ENCODE assay signal across 8 mouse cellular contexts in genomic region chrX:42540756-42541053, GRCm38 (mm10). TPM values are rescaled to one million over a fixed set of nuclear protein-coding genes. Genes with fewer than 3 reads are reported as not detected.
DNase-seq lines count a peak whose midpoint lies in the region; ATAC-seq and TF ChIP-seq lines count a peak whose summit lies in the region.

No protein-coding gene starts in this region.

- no peak overlapping the region for H3K9ac ChIP-seq in heart, postnatal 0 days (replicated peaks; ENCODE audit: low read depth, low read length)
- H3K9ac ChIP-seq in liver, postnatal 0 days (replicated peaks) = no peak overlapping the region
- no peak overlapping the region for H3K9ac ChIP-seq in neural tube, embryonic 15.5 days (replicated peaks)

- no peaks in the 10 kb centered on the region for H3K9me3 ChIP-seq in heart, postnatal 0 days (replicated peaks; ENCODE audit: control insufficient read depth, low read length)
- H3K9me3 ChIP-seq in liver, postnatal 0 days (ENCODE audit: low read length) = no peaks in the 10 kb centered on the region
- H3K9me3 ChIP-seq in neural tube, embryonic 15.5 days (replicated peaks) = no peaks in the 10 kb centered on the region

- peak overlapping the region; percentile 40 for H3K4me3 ChIP-seq in heart, postnatal 0 days (ENCODE audit: low read depth, low read length)
- H3K4me3 ChIP-seq in liver, postnatal 0 days (ENCODE audit: low read depth, low read length) = peak overlapping the region; percentile 30; the same call in 1 of the 2 replicates
- no peak overlapping the region for H3K4me3 ChIP-seq in neural tube, embryonic 15.5 days (replicated peaks)
- no peak overlapping the region for H3K4me3 ChIP-seq in thymus, adult 2 months (ENCODE audit: control insufficient read depth, insufficient read depth, low read length)

- peak; percentile 90 for DNase-seq in brain, embryonic 14.5 days (ENCODE audit: low read depth)
- DNase-seq in fibroblast of lung, adult 2 months (ENCODE audit: low read depth) = peak; percentile 37
- DNase-seq in heart, postnatal 0 days (ENCODE audit: low spot score) = peak; percentile 63
- peak; percentile 40 to 72 for DNase-seq in kidney, postnatal 25 days
- DNase-seq in liver, postnatal 0 days = peak; percentile 64
- DNase-seq in thymus, adult 2 months = peak; percentile 78

- TF ChIP-seq POLR2A in brain, embryonic 14.5 days (IDR thresholded peaks at IDR 0.05; ENCODE audit: borderline replicate concordance, extremely low read depth, insufficient read depth, insufficient read length, poor library complexity, severe bottlenecking) = no peak
- no peak for TF ChIP-seq POLR2A in thymus, adult 2 months (IDR thresholded peaks at IDR 0.05; ENCODE audit: control insufficient read depth, extremely low read depth, insufficient read depth, low read length, poor library complexity)

- TF ChIP-seq EP300 in heart, postnatal 0 days (IDR thresholded peaks at IDR 0.05; ENCODE audit: low read depth) = no peak
- no peak for TF ChIP-seq EP300 in liver, postnatal 0 days (IDR thresholded peaks at IDR 0.05; ENCODE audit: low read depth)

- peak overlapping the region; percentile 53 for H3K27ac ChIP-seq in heart, postnatal 0 days (ENCODE audit: low read depth)
- H3K27ac ChIP-seq in liver, postnatal 0 days (ENCODE audit: low read depth) = no peak overlapping the region
- H3K27ac ChIP-seq in neural tube, embryonic 15.5 days (replicated peaks) = no peak overlapping the region
- H3K27ac ChIP-seq in thymus, adult 2 months (ENCODE audit: control insufficient read depth, insufficient read depth, low read length) = no peak overlapping the region

- peak overlapping the region; percentile 57 for H3K4me2 ChIP-seq in heart, postnatal 0 days (ENCODE audit: low read depth, low read length)
- peak overlapping the region; percentile 63 for H3K4me2 ChIP-seq in liver, postnatal 0 days (ENCODE audit: low read depth, low read length)
- peak overlapping the region; percentile 30 for H3K4me2 ChIP-seq in neural tube, embryonic 15.5 days

- ATAC-seq in CD4-positive, CD25-positive, alpha-beta regulatory T cell, adult 4 months = peak; percentile 94
- no peak for ATAC-seq in heart, postnatal 0 days (ENCODE audit: insufficient read depth, low read depth)
- no peak for ATAC-seq in liver, postnatal 0 days
- ATAC-seq in neural tube, embryonic 15.5 days (ENCODE audit: low FRiP score) = peak; percentile 63; the same call in 1 of the 2 replicates

- H3K36me3 ChIP-seq in heart, postnatal 0 days (replicated peaks; ENCODE audit: control insufficient read depth, insufficient read depth, low read length) = no peaks in the 10 kb centered on the region
- no peaks in the 10 kb centered on the region for H3K36me3 ChIP-seq in liver, postnatal 0 days (replicated peaks; ENCODE audit: insufficient read depth, low read length)
- H3K36me3 ChIP-seq in neural tube, embryonic 15.5 days = no peaks in the 10 kb centered on the region
- no peaks in the 10 kb centered on the region for H3K36me3 ChIP-seq in thymus, adult 2 months (ENCODE audit: control insufficient read depth, insufficient read depth, low read length)

- no peaks in the 10 kb centered on the region for H3K4me1 ChIP-seq in heart, postnatal 0 days (ENCODE audit: control insufficient read depth, insufficient read depth)
- no peaks in the 10 kb centered on the region for H3K4me1 ChIP-seq in liver, postnatal 0 days (ENCODE audit: insufficient read depth)
- H3K4me1 ChIP-seq in neural tube, embryonic 15.5 days = no peaks in the 10 kb centered on the region
- peaks cover 3% of the 10 kb centered on the region for H3K4me1 ChIP-seq in thymus, adult 2 months (replicated peaks; ENCODE audit: control insufficient read depth, insufficient read depth, low read length)

- H3K27me3 ChIP-seq in heart, postnatal 0 days (ENCODE audit: control insufficient read depth, insufficient read depth, low read length) = no peaks in the 10 kb centered on the region
- H3K27me3 ChIP-seq in liver, postnatal 0 days (ENCODE audit: insufficient read depth, low read length) = no peaks in the 10 kb centered on the region
- no peaks in the 10 kb centered on the region for H3K27me3 ChIP-seq in neural tube, embryonic 15.5 days (replicated peaks)
- H3K27me3 ChIP-seq in thymus, adult 2 months (ENCODE audit: control insufficient read depth, insufficient read depth, low read length) = no peaks in the 10 kb centered on the region

- 24% methylated on average over 5 of the region's 5 CpGs for WGBS in heart, postnatal 0 days
- WGBS in liver, postnatal 0 days (ENCODE audit: insufficient replicate concordance) = 26% methylated on average over 5 of the region's 5 CpGs
- WGBS in neural tube, embryonic 15.5 days = 31% methylated on average over 5 of the region's 5 CpGs
- WGBS in thymus, adult 2 months = 3% methylated on average over 5 of the region's 5 CpGs

- peak; percentile 64; the same call in 1 of the 2 replicates for TF ChIP-seq CTCF in brain, embryonic 14.5 days (IDR thresholded peaks at IDR 0.05; ENCODE audit: borderline replicate concordance, extremely low read depth, insufficient read depth, insufficient read length)
- TF ChIP-seq CTCF in heart, postnatal 0 days (IDR thresholded peaks at IDR 0.05; ENCODE audit: low read depth) = peak; percentile 65
- peak; percentile 77 for TF ChIP-seq CTCF in liver, postnatal 0 days (IDR thresholded peaks at IDR 0.05; ENCODE audit: low read depth)
- TF ChIP-seq CTCF in thymus, adult 2 months (IDR thresholded peaks at IDR 0.05; ENCODE audit: borderline replicate concordance, control insufficient read depth, extremely low read depth, insufficient read depth, low read length, poor library complexity) = no peak

RNA-seq across cellular contexts. Expression of gene Sh2d1a, which starts 38.5 kb away (rescaled TPM):
- polyA plus RNA-seq in CD4-positive, CD25-positive, alpha-beta regulatory T cell, adult 4 months (2017; shearing (Covaris generic)) = 100 to 1,000 TPM; 278 to 333 TPM
- polyA plus RNA-seq in brain, embryonic 14.5 days (2012; rRNA removed) = 0.04 and 0.15 TPM in 2 replicates
- 1.0 TPM in 1 of 2 replicates, not detected in the other for total RNA-seq in heart, postnatal 0 days (2014; rRNA removed; ENCODE audit: low replicate concordance)
- polyA plus RNA-seq in heart, postnatal 0 days (2015; fragmentation: Nextera tagmentation; extraction: Ambion mirVana) = 0.22 and 0.30 TPM in 2 replicates
- not detected in 2 replicates for polyA plus RNA-seq in liver, postnatal 0 days (2015; fragmentation: Nextera tagmentation; extraction: Ambion mirVana)
- polyA plus RNA-seq in neural tube, embryonic 15.5 days (2015; fragmentation: Nextera tagmentation; extraction: Ambion mirVana) = 4.5 and 13.5 TPM in 2 replicates
- polyA plus RNA-seq in thymus, adult 2 months (2012; rRNA removed) = 102 and 114 TPM in 2 replicates

RNA-seq across cellular contexts. Expression of gene Tex13c2, which starts 51.2 kb away (rescaled TPM):
- polyA plus RNA-seq in CD4-positive, CD25-positive, alpha-beta regulatory T cell, adult 4 months (2017; shearing (Covaris generic)) = under 1 TPM in 1 of 2 experiments, not detected in 1; 0.52 TPM
- polyA plus RNA-seq in brain, embryonic 14.5 days (2012; rRNA removed) = 0.04 TPM in 1 of 2 replicates, not detected in the other
- not detected in 2 replicates for total RNA-seq in heart, postnatal 0 days (2014; rRNA removed; ENCODE audit: low replicate concordance)
- polyA plus RNA-seq in heart, postnatal 0 days (2015; fragmentation: Nextera tagmentation; extraction: Ambion mirVana) = not detected in 2 replicates
- not detected in 2 replicates for polyA plus RNA-seq in liver, postnatal 0 days (2015; fragmentation: Nextera tagmentation; extraction: Ambion mirVana)
- not detected in 2 replicates for polyA plus RNA-seq in neural tube, embryonic 15.5 days (2015; fragmentation: Nextera tagmentation; extraction: Ambion mirVana)
- polyA plus RNA-seq in thymus, adult 2 months (2012; rRNA removed) = 0.17 and 0.44 TPM in 2 replicates

Comparison
In these comparisons a context has a peak if more than half of its experiments do, and no peak if none do; other contexts are left out.
1. ATAC-seq: peak in CD4-positive, CD25-positive, alpha-beta regulatory T cell, adult 4 months (single experiment) and neural tube, embryonic 15.5 days (single experiment); none in heart, postnatal 0 days (single experiment) and liver, postnatal 0 days (single experiment).
2. DNase-seq: peak in every context shown above with its lines; median percentile 90 in brain, embryonic 14.5 days; 78 in thymus, adult 2 months; 64 in liver, postnatal 0 days; 63 in heart, postnatal 0 days; 56 in kidney, postnatal 25 days; 37 in fibroblast of lung, adult 2 months.
3. H3K4me3 ChIP-seq: peak in heart, postnatal 0 days (single experiment) and liver, postnatal 0 days (single experiment); none in neural tube, embryonic 15.5 days (single experiment) and thymus, adult 2 months (single experiment).
4. Peak in every context shown above with its lines, with median percentiles within 50 percentile points of each other: H3K4me2 ChIP-seq.